ENCODE assay signal across 8 mouse cellular contexts in the genomic region with DNA sequence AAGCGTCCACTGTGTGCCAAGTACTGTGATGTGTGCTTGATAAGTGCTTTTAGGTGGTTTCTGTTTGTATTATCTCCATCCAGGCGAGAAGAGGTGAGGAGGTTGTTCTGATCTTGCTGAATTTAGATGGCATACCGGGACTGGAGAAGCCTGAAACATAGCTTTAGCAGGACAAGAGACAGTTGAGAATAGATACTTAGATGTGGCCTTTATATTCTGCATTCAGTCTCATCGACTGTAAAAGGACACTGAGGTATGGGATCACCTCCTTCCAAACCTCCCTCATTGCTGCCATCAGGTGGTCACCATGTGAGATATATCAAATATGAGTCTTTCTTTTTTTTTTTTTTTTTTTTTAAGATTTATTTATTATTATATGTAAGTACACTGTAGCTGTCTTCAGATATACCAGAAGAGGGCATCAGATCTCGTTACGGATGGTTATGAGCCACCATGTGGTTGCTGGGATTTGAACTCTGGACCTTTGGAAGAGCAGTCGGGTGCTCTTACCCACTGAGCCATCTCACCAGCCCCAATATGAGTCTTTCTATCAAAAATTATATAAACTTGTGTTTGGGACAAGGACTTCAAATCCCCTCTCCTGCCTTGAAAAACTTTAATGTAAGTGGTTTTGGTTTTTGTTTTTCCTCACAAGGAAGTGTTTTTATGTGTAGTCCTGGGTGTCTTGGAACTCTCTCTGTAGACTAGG. TPM values are rescaled to one million over a fixed set of nuclear protein-coding genes. Genes with fewer than 3 reads are reported as not detected.
DNase-seq lines count a peak whose midpoint lies in the region; ATAC-seq lines count a peak whose summit lies in the region.
"Not testable (repeated sequence)": the region's sequence is repeated elsewhere in the genome, so short reads cannot be mapped to it uniquely, and the experiment has no call there.

No protein-coding gene starts in this region.

- DNase-seq in MEL-GATA-1-ER (ENCODE audit: extremely low read depth, low read depth) = peak; percentile 47
- peak; percentile 75 for DNase-seq in cerebellum, adult 9-10 months
- peak; percentile 20 for DNase-seq in layer of hippocampus, adult 9-11 months
- peak; percentile 37 for DNase-seq in lung, postnatal 10 days
- DNase-seq in thymus, postnatal 25 days = peak; percentile 52

- H3K9me3 ChIP-seq in forebrain, embryonic 13.5 days (replicated peaks); hindbrain, embryonic 13.5 days; neural tube, embryonic 14.5 days (ENCODE audit: control insufficient read depth, low read length): not testable (repeated sequence)

- 31% methylated on average over 6 of the region's 7 CpGs for WGBS in forebrain, embryonic 13.5 days
- 31% methylated on average over 7 of the region's 7 CpGs for WGBS in hindbrain, embryonic 13.5 days
- WGBS in neural tube, embryonic 14.5 days = 24% methylated on average over 5 of the region's 7 CpGs

- peaks cover 15% of the 10 kb centered on the region for H3K4me1 ChIP-seq in forebrain, embryonic 13.5 days
- peaks cover 10% of the 10 kb centered on the region for H3K4me1 ChIP-seq in hindbrain, embryonic 13.5 days (replicated peaks)
- not testable (repeated sequence) for H3K4me1 ChIP-seq in neural tube, embryonic 14.5 days (ENCODE audit: control insufficient read depth, insufficient read depth, low read length)

- H3K36me3 ChIP-seq in forebrain, embryonic 13.5 days (ENCODE audit: poor library complexity, severe bottlenecking) = peaks cover 17% of the 10 kb centered on the region
- H3K36me3 ChIP-seq in hindbrain, embryonic 13.5 days = peaks cover 24% of the 10 kb centered on the region
- peaks cover 13% of the 10 kb centered on the region for H3K36me3 ChIP-seq in neural tube, embryonic 14.5 days (ENCODE audit: control insufficient read depth, insufficient read depth, low read length)

- peak overlapping the region; percentile 97 for H3K4me3 ChIP-seq in forebrain, embryonic 13.5 days
- H3K4me3 ChIP-seq in hindbrain, embryonic 13.5 days = peak overlapping the region; percentile 98
- peak overlapping the region; percentile 79 for H3K4me3 ChIP-seq in neural tube, embryonic 14.5 days (ENCODE audit: low read depth, low read length)

- H3K9ac ChIP-seq in forebrain, embryonic 13.5 days = peak overlapping the region; percentile 68
- H3K9ac ChIP-seq in hindbrain, embryonic 13.5 days = peak overlapping the region; percentile 73
- H3K9ac ChIP-seq in neural tube, embryonic 14.5 days (replicated peaks; ENCODE audit: low read depth, low read length) = peak overlapping the region; percentile 47; the same call in 1 of the 2 replicates

- peak overlapping the region; percentile 67 for H3K27ac ChIP-seq in forebrain, embryonic 13.5 days
- H3K27ac ChIP-seq in hindbrain, embryonic 13.5 days = peak overlapping the region; percentile 76
- peak overlapping the region; percentile 67 for H3K27ac ChIP-seq in neural tube, embryonic 14.5 days (ENCODE audit: low read depth, low read length)

- ATAC-seq in forebrain, embryonic 13.5 days = not testable (repeated sequence)
- peak; percentile 2; the same call in 1 of the 2 replicates for ATAC-seq in hindbrain, embryonic 13.5 days (ENCODE audit: low FRiP score)
- peak; percentile 10; the same call in 1 of the 2 replicates for ATAC-seq in neural tube, embryonic 14.5 days (ENCODE audit: low read depth)

- peak overlapping the region; percentile 84 for H3K4me2 ChIP-seq in forebrain, embryonic 13.5 days
- peak overlapping the region; percentile 84 for H3K4me2 ChIP-seq in hindbrain, embryonic 13.5 days
- peak overlapping the region; percentile 83 for H3K4me2 ChIP-seq in neural tube, embryonic 14.5 days (ENCODE audit: low read depth, low read length)

- H3K27me3 ChIP-seq in forebrain, embryonic 13.5 days; hindbrain, embryonic 13.5 days; neural tube, embryonic 14.5 days (ENCODE audit: control insufficient read depth, insufficient read depth, low read length): not testable (repeated sequence)

RNA-seq across cellular contexts. Expression of gene Pdhb, which starts 0.9 kb away (rescaled TPM):
- 238 and 247 TPM in 2 replicates for polyA plus RNA-seq in forebrain, embryonic 13.5 days (2015; fragmentation: Nextera tagmentation; extraction: Ambion mirVana)
- 246 and 250 TPM in 2 replicates for polyA plus RNA-seq in hindbrain, embryonic 13.5 days (2015; fragmentation: Nextera tagmentation; extraction: Ambion mirVana)
- 276 and 285 TPM in 2 replicates for polyA plus RNA-seq in neural tube, embryonic 14.5 days (2014; fragmentation: Nextera tagmentation; extraction: Ambion mirVana)

RNA-seq across cellular contexts. Expression of gene Kctd6, which starts 40.2 kb away (rescaled TPM):
- 4.6 and 5.6 TPM in 2 replicates for polyA plus RNA-seq in forebrain, embryonic 13.5 days (2015; fragmentation: Nextera tagmentation; extraction: Ambion mirVana)
- 4.1 and 5.1 TPM in 2 replicates for polyA plus RNA-seq in hindbrain, embryonic 13.5 days (2015; fragmentation: Nextera tagmentation; extraction: Ambion mirVana)
- polyA plus RNA-seq in neural tube, embryonic 14.5 days (2014; fragmentation: Nextera tagmentation; extraction: Ambion mirVana) = 10.8 and 12.9 TPM in 2 replicates

Comparison
In these comparisons a context has a peak if more than half of its experiments do, and no peak if none do; other contexts are left out.
1. DNase-seq: peak in every context shown above with its lines; median percentile 75 in cerebellum, adult 9-10 months; 52 in thymus, postnatal 25 days; 47 in MEL-GATA-1-ER; 37 in lung, postnatal 10 days; 20 in layer of hippocampus, adult 9-11 months.